Mouse (Mus musculus): Measurements from ENCODE around the gene 1700017D01Rik.
"Not testable (repeated sequence)": the region's sequence is repeated elsewhere in the genome, so short reads cannot be mapped to it uniquely, and the experiment has no call there.

GRCm38 (mm10) chr19:11092131-11092530 lies 38.5 kb downstream of the 1700017D01Rik start:
- TF ChIP-seq CTCF (IDR thresholded peaks at IDR 0.05; ENCODE audit: control insufficient read depth, insufficient read depth, insufficient read length); CEBPB (IDR thresholded peaks at IDR 0.05; ENCODE audit: low read depth); MYOG (IDR thresholded peaks at IDR 0.05; ENCODE audit: control insufficient read depth, extremely low read depth, insufficient read length): not testable (repeated sequence)
